Mouse (Mus musculus): ENCODE data around the gene Anxa4. TPM values are rescaled to one million over a fixed set of nuclear protein-coding genes. Genes with fewer than 3 reads are reported as not detected.

Gene Anxa4
- polyA plus RNA-seq, 1 experiment from 2014 or later: 5.4 TPM

GRCm38 (mm10) chr6:86823824-86824223, 30.4 kb upstream of the Anxa4 start:
- Histone ChIP-seq H3K4me3 (ENCODE audit: low read depth, low read length) (no peak overlapping the region), H3K4me2 (no peak overlapping the region), H3K27me3 (ENCODE audit: control insufficient read depth, insufficient read depth, low read length) (no peaks in the 10 kb centered on the region), H3K9me3 (ENCODE audit: control insufficient read depth, low read length) (no peaks in the 10 kb centered on the region), H3K27ac (ENCODE audit: low read depth, low read length) (no peak overlapping the region), H3K4me1 (ENCODE audit: control insufficient read depth, insufficient read depth, low read length) (0 out of 2 replicates have a peak, but pooled peaks cover 2% of the 10 kb centered on the region), H3K36me3 (ENCODE audit: control insufficient read depth, insufficient read depth, low read length) (no peaks in the 10 kb centered on the region), H3K9ac (ENCODE audit: low read length) (no peak overlapping the region)
- 40% methylated on average over 10 of the region's 10 CpGs for WGBS
- no peak for ATAC-seq (ENCODE audit: low FRiP score)
- no peak for DNase-seq (ENCODE audit: low spot score, missing footprints)

- no peaks in the 10 kb centered on the region for H3K9me3 ChIP-seq (ENCODE audit: control insufficient read depth, low read length)
- no peak overlapping the region for H3K9ac ChIP-seq (ENCODE audit: low read length)
- ATAC-seq (ENCODE audit: low FRiP score) (no peak), DNase-seq (ENCODE audit: low spot score, missing footprints) (no peak)
- H3K27me3 ChIP-seq (ENCODE audit: control insufficient read depth, insufficient read depth, low read length): no peaks in the 10 kb centered on the region
- H3K4me1 ChIP-seq (ENCODE audit: control insufficient read depth, insufficient read depth, low read length): 0 out of 2 replicates have a peak, but pooled peaks cover 2% of the 10 kb centered on the region
- no peaks in the 10 kb centered on the region for H3K36me3 ChIP-seq (ENCODE audit: control insufficient read depth, insufficient read depth, low read length)
- H3K4me2 ChIP-seq: no peak overlapping the region
- WGBS: 26% methylated on average over 9 of the region's 9 CpGs
- no peak overlapping the region for H3K4me3 ChIP-seq (ENCODE audit: low read depth, low read length)
- H3K27ac ChIP-seq (ENCODE audit: low read depth, low read length): no peak overlapping the region
Measured at GRCm38 (mm10) chr6:86823051-86823431, 29.7 kb upstream of the Anxa4 start.

- 4% methylated on average over 19 of the region's 19 CpGs for WGBS
- H3K4me1 ChIP-seq (ENCODE audit: control insufficient read depth, insufficient read depth, low read length): 0 out of 2 replicates have a peak, but pooled peaks cover 2% of the 10 kb centered on the region
- H3K27ac ChIP-seq (ENCODE audit: low read depth, low read length): no peak overlapping the region
- H3K27me3 ChIP-seq (ENCODE audit: control insufficient read depth, insufficient read depth, low read length): no peaks in the 10 kb centered on the region
- ATAC-seq (ENCODE audit: low FRiP score): no peak
- no peak overlapping the region for H3K4me3 ChIP-seq (ENCODE audit: low read depth, low read length)
- no peaks in the 10 kb centered on the region for H3K36me3 ChIP-seq (ENCODE audit: control insufficient read depth, insufficient read depth, low read length)
- peak overlapping the region; percentile 16; the same call in 1 of the 2 replicates for H3K4me2 ChIP-seq
- no peaks in the 10 kb centered on the region for H3K9me3 ChIP-seq (ENCODE audit: control insufficient read depth, low read length)
- H3K9ac ChIP-seq (ENCODE audit: low read length): no peak overlapping the region
- peak; percentile 87 for DNase-seq (ENCODE audit: low spot score, missing footprints)
Measured at GRCm38 (mm10) chr6:86822285-86823050, 29.1 kb upstream of the Anxa4 start.

GRCm38 (mm10) chr6:86820690-86821089, 27.3 kb upstream of the Anxa4 start:
- Histone ChIP-seq H3K36me3 (ENCODE audit: control insufficient read depth, insufficient read depth, low read length) (no peaks in the 10 kb centered on the region), H3K4me3 (ENCODE audit: low read depth, low read length) (no peak overlapping the region), H3K4me1 (ENCODE audit: control insufficient read depth, insufficient read depth, low read length) (0 out of 2 replicates have a peak, but pooled peaks cover 2% of the 10 kb centered on the region), H3K9ac (ENCODE audit: low read length) (no peak overlapping the region), H3K4me2 (no peak overlapping the region), H3K27me3 (ENCODE audit: control insufficient read depth, insufficient read depth, low read length) (no peaks in the 10 kb centered on the region), H3K9me3 (ENCODE audit: control insufficient read depth, low read length) (no peaks in the 10 kb centered on the region), H3K27ac (ENCODE audit: low read depth, low read length) (no peak overlapping the region)
- 63% methylated on average over 7 of the region's 7 CpGs for WGBS
- DNase-seq (ENCODE audit: low spot score, missing footprints) (no peak), ATAC-seq (ENCODE audit: low FRiP score) (no peak)

- ATAC-seq (ENCODE audit: low FRiP score) (no peak), DNase-seq (ENCODE audit: low spot score, missing footprints) (no peak)
- Histone ChIP-seq H3K27ac (ENCODE audit: low read depth, low read length) (no peak overlapping the region), H3K9ac (ENCODE audit: low read length) (no peak overlapping the region), H3K36me3 (ENCODE audit: control insufficient read depth, insufficient read depth, low read length) (no peaks in the 10 kb centered on the region), H3K4me2 (no peak overlapping the region), H3K4me3 (ENCODE audit: low read depth, low read length) (no peak overlapping the region), H3K4me1 (ENCODE audit: control insufficient read depth, insufficient read depth, low read length) (peaks cover 5% of the 10 kb centered on the region; the same call in 1 of the 2 replicates), H3K27me3 (ENCODE audit: control insufficient read depth, insufficient read depth, low read length) (no peaks in the 10 kb centered on the region), H3K9me3 (ENCODE audit: control insufficient read depth, low read length) (no peaks in the 10 kb centered on the region)
- 84% methylated on average over 5 of the region's 5 CpGs for WGBS
Measured at GRCm38 (mm10) chr6:86819926-86820325, 26.5 kb upstream of the Anxa4 start.

GRCm38 (mm10) chr6:86818914-86819313, 25.5 kb upstream of the Anxa4 start:
- WGBS: 79% methylated on average over 4 of the region's 4 CpGs
- Histone ChIP-seq H3K4me3 (ENCODE audit: low read depth, low read length) (no peak overlapping the region), H3K27me3 (ENCODE audit: control insufficient read depth, insufficient read depth, low read length) (no peaks in the 10 kb centered on the region), H3K9me3 (ENCODE audit: control insufficient read depth, low read length) (no peaks in the 10 kb centered on the region), H3K36me3 (ENCODE audit: control insufficient read depth, insufficient read depth, low read length) (no peaks in the 10 kb centered on the region), H3K4me1 (ENCODE audit: control insufficient read depth, insufficient read depth, low read length) (peaks cover 5% of the 10 kb centered on the region; the same call in 1 of the 2 replicates), H3K4me2 (no peak overlapping the region), H3K9ac (ENCODE audit: low read length) (no peak overlapping the region), H3K27ac (ENCODE audit: low read depth, low read length) (no peak overlapping the region)
- DNase-seq (ENCODE audit: low spot score, missing footprints) (no peak), ATAC-seq (ENCODE audit: low FRiP score) (no peak)

- Histone ChIP-seq H3K4me2 (no peak overlapping the region), H3K27ac (ENCODE audit: low read depth, low read length) (no peak overlapping the region), H3K4me3 (ENCODE audit: low read depth, low read length) (no peak overlapping the region), H3K9ac (ENCODE audit: low read length) (no peak overlapping the region), H3K9me3 (ENCODE audit: control insufficient read depth, low read length) (no peaks in the 10 kb centered on the region), H3K36me3 (ENCODE audit: control insufficient read depth, insufficient read depth, low read length) (no peaks in the 10 kb centered on the region), H3K27me3 (ENCODE audit: control insufficient read depth, insufficient read depth, low read length) (no peaks in the 10 kb centered on the region), H3K4me1 (ENCODE audit: control insufficient read depth, insufficient read depth, low read length) (peaks cover 3% of the 10 kb centered on the region; the same call in 1 of the 2 replicates)
- 17% methylated on average over 8 of the region's 8 CpGs for WGBS
- DNase-seq (ENCODE audit: low spot score, missing footprints) (peak; percentile 86), ATAC-seq (ENCODE audit: low FRiP score) (no peak)
Measured at GRCm38 (mm10) chr6:86816586-86816985, 23.2 kb upstream of the Anxa4 start.

- WGBS: 7% methylated on average over 7 of the region's 7 CpGs
Measured at GRCm38 (mm10) chr6:86815436-86815835, 22.1 kb upstream of the Anxa4 start.

GRCm38 (mm10) chr6:86814926-86815325, 21.5 kb upstream of the Anxa4 start:
- H3K4me1 ChIP-seq (ENCODE audit: control insufficient read depth, insufficient read depth, low read length): peaks cover 3% of the 10 kb centered on the region; the same call in 1 of the 2 replicates
- no peaks in the 10 kb centered on the region for H3K9me3 ChIP-seq (ENCODE audit: control insufficient read depth, low read length)
- H3K27ac ChIP-seq (ENCODE audit: low read depth, low read length): no peak overlapping the region
- ATAC-seq (ENCODE audit: low FRiP score): no peak
- no peaks in the 10 kb centered on the region for H3K36me3 ChIP-seq (ENCODE audit: control insufficient read depth, insufficient read depth, low read length)
- H3K27me3 ChIP-seq (ENCODE audit: control insufficient read depth, insufficient read depth, low read length): no peaks in the 10 kb centered on the region
- no peak for DNase-seq (ENCODE audit: low spot score, missing footprints)
- 45% methylated on average over 3 of the region's 3 CpGs for WGBS
- no peak overlapping the region for H3K4me3 ChIP-seq (ENCODE audit: low read depth, low read length)
- H3K4me2 ChIP-seq: no peak overlapping the region
- no peak overlapping the region for H3K9ac ChIP-seq (ENCODE audit: low read length)

More at GRCm38 (mm10) chr6:86815436-86815835, 22.1 kb upstream of the Anxa4 start:
- no peak overlapping the region for H3K4me3 ChIP-seq (ENCODE audit: low read depth, low read length)
- no peak for ATAC-seq (ENCODE audit: low FRiP score)
- H3K27me3 ChIP-seq (ENCODE audit: control insufficient read depth, insufficient read depth, low read length): no peaks in the 10 kb centered on the region
- no peaks in the 10 kb centered on the region for H3K36me3 ChIP-seq (ENCODE audit: control insufficient read depth, insufficient read depth, low read length)
- DNase-seq (ENCODE audit: low spot score, missing footprints): no peak
- H3K4me2 ChIP-seq: no peak overlapping the region
- peaks cover 3% of the 10 kb centered on the region; the same call in 1 of the 2 replicates for H3K4me1 ChIP-seq (ENCODE audit: control insufficient read depth, insufficient read depth, low read length)
- no peak overlapping the region for H3K9ac ChIP-seq (ENCODE audit: low read length)
- H3K9me3 ChIP-seq (ENCODE audit: control insufficient read depth, low read length): no peaks in the 10 kb centered on the region
- H3K27ac ChIP-seq (ENCODE audit: low read depth, low read length): no peak overlapping the region
